Mouse (Mus musculus) liver, adult 2 months (tissue): ENCODE results near the gene Scaper.

ENCODE experiments used
- CTCF ChIP-seq: fragments of 200-500 bp; IDR thresholded peaks from 2 replicates; pipeline ENCODE4 v1.5.1; 2011; ENCODE audit warnings: low read depth, low read length, control low read depth
- POLR2A ChIP-seq: fragments of 200-500 bp; IDR thresholded peaks from 2 replicates; pipeline ENCODE4 v1.6.1; 2011; ENCODE audit warnings: low read length, control low read depth; ENCODE audit not compliant: insufficient read depth; ENCODE audit errors: extremely low read depth

DNA sequence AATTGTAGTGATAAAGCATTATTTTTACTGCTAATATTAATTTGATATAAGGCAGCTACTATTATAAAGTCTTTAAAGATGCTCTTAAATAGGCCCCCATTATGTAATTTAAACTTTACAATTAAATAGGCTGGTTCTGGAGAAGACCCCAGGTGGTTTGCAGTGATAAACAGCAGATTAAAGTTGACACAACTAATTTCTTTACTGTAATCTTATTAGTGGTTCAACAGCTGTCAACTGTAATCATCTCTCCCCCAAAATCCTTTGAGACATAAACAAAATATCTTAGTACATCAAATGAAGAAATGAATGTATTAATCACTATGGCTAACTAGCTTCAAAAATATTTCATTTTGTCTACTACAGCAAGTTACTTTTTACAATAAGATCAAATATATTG, 260.8 kb downstream of the Scaper start:
- TF ChIP-seq POLR2A: no peak
- no peak for TF ChIP-seq CTCF
